Mouse (Mus musculus) 3134 (cell line): ENCODE measurements around the gene Abcc5.

Experiments used
- DNase-seq: peaks from one replicate; pipeline ENCODE4 v3.0.0-alpha.2; 2011; ENCODE audit warnings: low spot score; ENCODE audit not compliant: insufficient read length; ENCODE audit errors: extremely low read depth

Abcc5 gene

GRCm38 (mm10) chr16:20424226-20424663 is 1.9 kb downstream of the Abcc5 start:
- DNase-seq = no peak

DNA sequence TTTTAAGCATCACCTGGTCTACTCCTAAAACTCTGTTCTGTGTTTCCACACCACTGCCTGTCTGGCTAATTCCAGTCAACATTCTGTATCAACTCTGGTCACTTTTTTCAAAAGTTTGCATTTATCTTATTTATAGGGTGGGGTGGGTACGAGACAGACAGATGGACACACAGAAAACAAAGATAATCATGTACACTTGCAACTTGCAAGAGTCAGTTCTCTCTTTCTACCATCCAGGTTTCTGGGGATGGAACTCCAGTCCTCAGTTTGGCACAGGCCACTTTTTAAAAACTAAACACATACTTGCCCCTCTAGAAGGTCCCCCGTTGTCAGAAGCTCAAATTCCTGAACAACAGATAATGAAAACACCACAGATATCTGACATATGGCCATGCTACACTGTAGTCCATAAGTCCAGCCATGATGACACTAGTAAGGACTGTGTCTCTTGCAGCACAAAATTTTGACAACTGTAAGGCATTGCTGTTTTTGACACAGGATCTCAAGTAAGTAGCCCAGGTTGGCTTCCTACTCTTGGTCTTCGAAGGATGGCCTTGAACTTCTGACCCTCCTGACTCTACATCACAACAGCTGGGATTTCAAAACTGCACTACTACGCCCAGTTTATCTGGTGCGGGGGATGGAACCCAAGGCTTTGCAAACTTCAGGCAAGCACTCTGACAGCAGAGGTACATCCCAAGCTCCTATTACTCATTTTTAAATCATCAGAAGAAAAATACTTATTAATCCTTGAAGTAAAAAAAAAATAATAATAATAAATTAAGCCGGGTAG is 3.1 kb downstream of the Abcc5 start:
- DNase-seq = no peak

DNA sequence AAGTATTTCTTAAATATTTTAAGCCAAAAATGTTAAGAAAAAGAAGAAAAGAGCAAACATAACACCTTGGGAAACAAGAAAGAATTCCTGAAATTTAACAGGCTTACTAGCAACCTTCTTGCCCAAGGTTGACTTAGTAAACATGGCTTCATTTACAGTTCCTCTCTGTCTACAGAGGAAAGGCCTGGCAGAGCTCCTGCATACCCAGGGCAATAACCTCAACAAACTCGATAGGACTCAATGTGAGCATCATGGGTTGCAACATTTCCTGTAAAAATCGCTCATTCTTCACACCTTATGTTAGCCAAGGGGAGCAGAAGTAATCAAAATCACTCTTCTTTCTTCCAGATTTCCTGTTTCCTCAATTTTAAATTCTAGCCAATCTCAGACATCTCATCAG is 8.1 kb downstream of the Abcc5 start:
- DNase-seq = no peak

DNA sequence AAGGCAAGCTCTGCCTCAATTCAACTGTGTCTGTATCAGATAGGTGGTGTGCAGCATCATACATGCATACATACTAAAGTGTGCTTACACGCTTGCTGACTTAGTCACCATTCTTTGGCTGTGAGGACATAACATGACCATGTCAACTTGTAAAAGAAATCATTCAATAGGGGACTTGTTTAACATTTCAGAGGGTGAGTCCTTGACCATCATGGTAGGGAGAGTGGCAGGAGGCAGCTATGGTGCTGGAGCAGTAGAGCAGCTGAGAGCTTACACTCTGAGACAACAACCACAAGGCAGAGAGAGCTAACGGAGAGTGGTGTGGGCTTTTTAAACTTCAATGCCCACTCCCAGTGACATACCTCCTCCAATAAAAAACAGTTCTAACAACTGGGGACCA is 9.9 kb downstream of the Abcc5 start:
- DNase-seq = no peak

DNA sequence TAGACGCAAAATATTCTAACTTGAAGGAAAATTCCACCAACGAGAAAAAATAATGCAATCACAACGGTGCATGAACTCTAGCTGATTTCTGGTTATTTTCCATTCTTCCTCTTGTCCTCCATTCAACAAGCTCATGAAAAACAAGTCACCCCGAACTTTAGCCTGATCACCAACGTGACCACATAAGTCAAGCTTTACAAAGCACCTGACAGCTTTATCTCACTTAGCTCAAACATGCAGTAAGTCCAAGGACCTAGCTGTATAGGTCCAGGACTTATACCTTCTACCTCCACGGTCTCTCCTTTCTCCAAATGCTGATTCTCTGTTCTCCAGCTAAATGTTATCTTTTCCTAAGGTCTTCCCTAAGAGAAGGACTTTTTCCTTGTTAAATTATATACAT is 10.4 kb downstream of the Abcc5 start:
- DNase-seq = no peak

DNA sequence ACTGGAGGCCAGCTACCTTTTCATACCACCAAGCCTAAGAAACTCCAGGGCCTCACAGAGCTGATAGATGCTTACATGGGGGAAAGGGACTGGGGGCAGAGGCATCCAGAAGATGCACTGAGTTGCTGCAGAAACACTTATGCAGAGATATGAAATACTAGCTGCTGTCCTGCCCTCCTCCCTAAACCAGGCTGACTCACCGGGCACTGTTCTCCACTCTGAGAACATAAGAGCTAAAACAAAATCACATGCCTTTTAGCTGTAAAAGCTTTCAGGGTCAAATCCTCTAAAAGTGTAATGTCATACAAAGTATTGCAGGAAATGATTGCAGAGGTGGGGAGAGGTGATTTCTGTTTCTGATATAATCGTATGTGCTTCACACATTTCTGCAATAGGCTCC is 11.0 kb downstream of the Abcc5 start:
- no peak for DNase-seq

DNA sequence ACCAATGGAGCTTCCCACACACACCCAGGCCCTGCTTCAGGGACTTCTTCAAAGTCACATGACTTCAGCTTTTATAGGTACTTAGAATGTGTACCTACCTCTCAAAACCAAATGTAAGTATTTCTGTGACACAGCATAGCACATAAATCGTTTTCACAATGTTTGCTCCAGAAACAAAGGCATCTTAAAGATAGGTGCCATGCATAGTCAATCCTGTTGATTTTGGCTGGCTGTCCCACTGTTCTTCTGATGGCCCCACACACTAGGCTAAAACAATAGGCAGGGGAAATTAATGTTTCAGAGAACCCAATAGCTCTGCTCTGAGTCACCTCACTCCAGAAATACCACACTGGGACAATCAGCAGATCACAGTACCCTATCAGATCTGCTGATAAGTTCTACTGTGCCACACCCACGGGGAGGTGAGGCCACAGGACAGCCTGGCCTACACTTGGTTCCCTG is 12.3 kb downstream of the Abcc5 start:
- no peak for DNase-seq

DNA sequence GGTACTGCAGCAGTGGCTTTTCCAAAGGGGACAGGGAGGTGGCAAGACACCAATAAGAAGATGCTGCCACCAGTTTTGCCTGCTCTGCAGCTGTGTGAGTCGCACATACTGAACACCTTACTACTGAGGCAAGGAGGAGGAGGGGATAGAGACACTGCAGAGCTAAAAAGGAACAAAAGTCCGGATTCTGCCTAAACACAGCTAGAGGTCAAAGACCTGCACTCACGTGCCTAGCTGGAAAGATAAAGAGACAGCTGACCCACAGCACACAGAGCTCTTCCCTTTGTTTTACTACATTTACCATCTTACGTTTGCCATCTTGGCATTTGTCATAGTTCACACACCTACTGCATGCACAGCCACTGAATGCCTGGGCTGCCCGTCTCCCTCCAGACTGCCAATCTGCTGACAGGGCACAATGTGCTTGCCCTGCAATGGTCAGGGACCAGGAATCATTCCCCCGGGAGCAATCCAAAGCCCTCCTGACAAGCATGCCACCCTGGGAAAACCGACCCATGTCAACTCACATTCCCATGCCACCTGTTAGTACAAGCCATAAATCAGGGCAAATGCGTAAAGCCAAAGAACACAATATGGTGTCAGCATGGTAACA is 14.1 kb downstream of the Abcc5 start:
- DNase-seq = no peak

GRCm38 (mm10) chr16:20405335-20405734 is 20.9 kb downstream of the Abcc5 start:
- DNase-seq = no peak

- no peak for DNase-seq
Observed at GRCm38 (mm10) chr16:20403327-20403726, 22.9 kb downstream of the Abcc5 start.

GRCm38 (mm10) chr16:20401592-20401991 is 24.6 kb downstream of the Abcc5 start:
- DNase-seq = no peak

DNA sequence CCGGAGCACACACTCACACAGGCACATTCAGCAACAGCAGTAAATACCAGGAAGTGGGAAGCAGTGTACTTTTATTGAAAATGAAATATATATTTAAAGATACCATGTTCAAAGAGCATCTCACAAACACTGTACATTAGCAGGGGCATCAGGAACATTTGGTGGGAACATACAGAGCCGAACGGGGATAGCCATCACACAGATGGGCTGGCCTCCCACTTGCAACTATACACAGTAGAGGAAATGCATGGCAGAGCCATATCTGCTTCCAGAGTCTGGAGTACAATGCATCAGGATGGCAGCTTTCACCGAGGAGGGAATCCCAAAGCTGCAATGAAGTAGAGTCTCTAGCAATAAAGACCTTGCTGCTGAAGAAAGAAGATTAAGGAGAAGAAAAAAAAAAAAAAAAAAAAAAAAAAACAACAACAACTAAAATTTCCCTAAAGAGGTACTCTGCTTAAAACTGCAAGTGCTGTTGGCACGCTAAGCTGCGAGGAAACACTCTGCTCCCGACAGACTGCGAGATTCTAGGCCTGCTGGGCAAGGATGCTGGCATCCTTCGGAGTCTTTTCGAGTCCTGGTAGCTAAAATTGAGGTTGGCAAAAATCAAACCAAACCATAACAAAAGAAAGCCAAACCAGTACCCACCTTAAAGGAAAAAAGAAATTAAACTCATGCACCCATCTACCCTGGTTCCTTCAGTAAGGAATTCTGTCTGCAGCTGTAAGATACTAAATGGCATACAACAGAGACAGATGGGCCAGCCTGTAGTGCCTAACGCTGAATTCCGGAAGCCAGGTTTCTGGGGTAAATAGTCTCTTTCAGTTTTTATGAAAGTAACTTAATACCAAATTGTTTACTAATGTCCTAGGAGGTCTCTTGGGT is 25.2 kb downstream of the Abcc5 start:
- DNase-seq = no peak

- no peak for DNase-seq
Observed at GRCm38 (mm10) chr16:20396851-20397250, 29.3 kb downstream of the Abcc5 start.

DNA sequence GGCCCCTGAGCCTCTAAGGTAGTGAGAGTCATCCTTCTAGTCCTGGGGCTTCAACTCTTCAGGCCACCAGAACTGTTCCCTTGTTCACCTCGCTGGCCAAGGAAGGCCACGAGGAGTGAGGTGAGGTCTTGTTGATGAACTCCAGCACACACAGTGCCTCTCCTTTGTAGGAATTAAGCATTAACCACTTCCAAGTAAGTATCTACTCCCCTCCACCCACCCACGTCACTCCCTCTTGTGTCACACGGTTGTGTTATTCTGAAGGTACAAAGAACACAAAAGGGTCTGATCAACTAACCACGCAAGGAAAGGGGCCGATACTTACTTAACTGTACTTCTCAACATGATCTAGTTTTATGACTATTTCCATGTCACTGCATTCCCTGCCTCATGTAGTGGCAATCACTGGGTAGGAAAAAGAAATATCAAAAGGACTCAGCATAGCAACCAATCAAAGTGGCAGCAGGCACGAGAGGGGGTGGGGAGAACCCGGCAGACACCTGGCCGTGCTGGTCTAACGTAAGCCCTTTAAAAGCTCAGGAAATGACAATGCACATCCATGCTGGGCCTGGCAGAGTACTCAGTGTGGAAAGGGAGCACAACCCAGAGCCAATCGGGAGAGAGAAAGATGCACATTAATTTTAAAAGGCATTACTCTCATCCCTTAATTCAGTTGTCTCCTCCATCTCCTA is 30.8 kb downstream of the Abcc5 start:
- no peak for DNase-seq

DNA sequence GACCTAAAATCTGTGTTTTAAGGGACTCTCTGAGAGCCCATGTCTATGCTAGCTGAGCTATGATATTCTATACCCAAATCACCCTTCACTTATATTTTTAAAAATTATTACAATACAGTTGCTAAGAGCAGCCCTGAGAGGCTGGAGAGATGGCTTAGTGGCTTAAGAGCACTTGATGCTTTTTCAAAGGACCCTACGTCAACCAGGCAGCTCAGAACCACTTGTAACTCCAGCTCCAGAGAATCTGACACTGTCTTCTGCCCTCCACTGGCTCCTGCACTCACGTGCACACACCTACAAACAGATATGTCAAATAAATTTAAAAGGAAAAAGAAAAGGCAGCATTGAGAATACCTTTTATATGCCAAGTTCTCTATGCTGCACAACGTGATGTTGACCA is 34.4 kb downstream of the Abcc5 start:
- no peak for DNase-seq

DNA sequence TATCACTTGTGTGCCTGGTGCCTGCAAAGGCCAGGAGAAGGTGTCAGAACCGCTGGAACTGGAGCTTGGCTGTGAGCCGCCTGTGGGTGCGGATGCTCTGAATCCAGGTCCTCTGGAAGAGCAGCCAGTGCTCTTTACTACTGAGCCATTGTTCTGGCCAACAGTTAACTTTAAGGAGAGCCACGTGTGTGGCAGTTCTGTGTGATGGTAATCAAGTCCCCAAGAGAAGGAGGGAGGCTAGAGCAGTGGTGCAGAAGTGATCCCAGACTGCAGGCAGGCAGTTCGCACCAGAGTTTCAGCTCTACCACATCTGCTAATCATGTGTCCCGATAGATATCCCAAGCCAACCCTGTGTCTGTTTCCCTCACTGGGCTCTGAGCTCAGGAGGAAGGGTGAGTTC is 36.0 kb downstream of the Abcc5 start:
- no peak for DNase-seq

GRCm38 (mm10) chr16:20381031-20381430 is 45.2 kb downstream of the Abcc5 start:
- no peak for DNase-seq

GRCm38 (mm10) chr16:20375341-20375740 is 50.9 kb downstream of the Abcc5 start:
- DNase-seq = no peak

DNA sequence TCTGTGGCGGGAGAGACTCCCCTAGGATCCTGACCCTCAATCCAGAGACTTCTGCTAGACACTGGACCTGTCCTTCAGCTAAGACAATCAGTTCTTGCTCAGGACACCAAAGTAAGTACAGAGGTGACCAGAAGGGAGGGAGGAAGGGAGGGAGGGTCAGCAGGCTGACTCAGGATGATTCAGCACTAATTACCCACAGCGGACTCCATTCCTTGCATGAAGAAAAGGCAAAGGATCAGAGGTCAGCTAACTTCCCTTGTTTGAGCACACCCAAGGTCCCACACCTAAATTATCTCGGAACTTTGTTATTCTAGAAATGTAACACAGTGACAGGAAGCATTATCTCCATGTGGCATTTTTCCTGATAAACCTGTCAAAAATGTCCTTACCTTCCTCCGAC is 54.5 kb downstream of the Abcc5 start:
- DNase-seq = peak; percentile 54

GRCm38 (mm10) chr16:20368221-20368620 is 58.0 kb downstream of the Abcc5 start:
- no peak for DNase-seq

DNA sequence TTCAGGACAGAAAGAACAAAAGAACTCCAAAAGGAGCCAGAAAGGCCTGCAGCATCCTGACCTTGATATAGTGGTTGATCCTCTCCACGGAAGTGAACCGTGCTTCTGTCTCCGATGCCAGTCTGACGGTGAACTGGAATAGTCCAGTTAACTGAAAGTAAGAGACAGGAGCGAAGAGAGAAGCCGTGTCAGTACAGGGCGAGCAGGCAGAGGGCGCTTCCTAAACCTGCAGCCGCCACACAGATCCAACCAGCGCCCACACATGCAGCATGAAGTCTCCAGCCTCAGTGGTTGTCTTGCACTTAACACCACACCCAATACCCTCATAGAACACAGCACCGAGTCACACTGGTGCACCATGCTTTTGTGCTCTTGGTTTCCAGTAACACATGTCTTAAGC is 64.1 kb downstream of the Abcc5 start:
- DNase-seq = no peak
